Mouse (Mus musculus): ENCODE results near the gene Gm17660. TPM values are rescaled to one million over a fixed set of nuclear protein-coding genes. Genes with fewer than 3 reads are reported as not detected.
A peak's percentile ranks its signal among the peaks of the same experiment; 100 is the strongest.

Gm17660 gene
- total RNA-seq, 2 experiments from 2014 or later = not detected

GRCm38 (mm10) chr5:104080736-104081135 is 3.3 kb upstream of the Gm17660 start:
- DNase-seq = no peak

- DNase-seq = no peak
Observed at GRCm38 (mm10) chr5:104076361-104076760, 1.0 kb downstream of the Gm17660 start.

DNA sequence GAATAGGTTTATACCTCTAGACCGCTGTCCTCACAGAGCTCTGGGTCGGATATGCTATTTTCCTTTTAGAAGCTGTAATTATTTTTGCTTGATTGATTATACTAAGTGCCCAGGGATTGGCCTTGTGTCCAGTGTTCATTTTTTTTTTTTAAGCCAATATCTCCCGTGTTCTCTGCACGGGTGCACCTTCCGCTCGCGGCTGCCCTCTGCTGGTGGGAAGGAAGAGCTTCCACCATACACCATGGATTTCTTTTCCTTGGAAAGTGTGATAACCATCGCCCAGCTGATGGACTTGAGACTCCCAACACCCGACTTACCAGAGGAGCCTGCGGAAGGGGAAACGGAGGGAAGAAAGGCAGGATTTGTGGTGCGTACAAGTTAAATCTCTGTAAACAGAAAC is 3.0 kb downstream of the Gm17660 start:
- peak; percentile 49 to 52 for DNase-seq

- no peak for DNase-seq
Observed at GRCm38 (mm10) chr5:104073602-104074001, 3.8 kb downstream of the Gm17660 start.

DNA sequence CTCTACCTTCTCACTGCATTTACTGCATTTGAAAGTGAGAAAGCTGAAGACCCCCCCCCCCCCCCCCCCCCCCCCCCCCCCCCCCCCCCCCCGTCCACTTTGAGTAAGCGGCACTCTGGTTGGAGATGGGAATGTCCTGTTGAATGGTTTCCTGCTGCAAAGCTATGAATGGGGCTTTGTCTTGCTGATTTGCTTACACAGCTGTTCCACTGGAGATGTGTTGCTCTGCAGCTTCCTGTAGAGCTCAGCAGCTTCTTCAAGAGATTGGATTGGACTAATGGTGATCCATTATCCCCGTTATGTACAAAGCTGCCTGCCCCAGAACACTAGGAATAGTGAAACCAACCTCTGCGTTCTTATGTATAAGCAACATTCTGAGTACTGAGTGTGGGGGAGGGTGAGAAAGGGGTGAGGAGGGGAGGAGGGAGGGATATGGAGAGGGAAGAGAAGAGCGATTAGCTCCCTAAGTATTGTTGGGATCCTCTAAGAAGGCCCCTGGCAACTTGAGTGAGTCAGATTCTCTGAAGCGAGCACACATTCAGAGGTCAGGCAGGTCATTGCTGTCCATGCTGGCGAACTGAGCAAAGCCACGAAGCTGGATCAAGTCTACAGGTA is 5.0 kb downstream of the Gm17660 start:
- no peak for DNase-seq

DNA sequence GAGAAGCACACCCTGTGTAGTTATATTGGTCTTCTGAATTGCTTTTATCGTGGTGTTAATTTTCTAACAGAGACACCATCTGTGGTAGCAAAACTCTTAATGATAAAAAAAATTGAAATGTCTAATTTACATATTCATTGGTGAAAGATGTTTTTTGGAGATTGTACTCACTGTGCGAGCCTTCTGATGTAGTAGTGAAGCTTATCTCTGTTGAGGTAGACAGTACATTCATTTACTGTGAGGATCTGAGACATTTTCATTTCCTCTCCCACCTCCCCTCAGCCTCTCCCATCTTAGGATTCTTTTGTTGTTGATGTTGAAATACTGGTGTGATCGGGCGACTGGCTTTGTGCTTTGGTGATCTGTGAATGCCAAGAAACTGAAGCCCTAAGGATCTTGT is 6.4 kb downstream of the Gm17660 start:
- no peak for DNase-seq

DNA sequence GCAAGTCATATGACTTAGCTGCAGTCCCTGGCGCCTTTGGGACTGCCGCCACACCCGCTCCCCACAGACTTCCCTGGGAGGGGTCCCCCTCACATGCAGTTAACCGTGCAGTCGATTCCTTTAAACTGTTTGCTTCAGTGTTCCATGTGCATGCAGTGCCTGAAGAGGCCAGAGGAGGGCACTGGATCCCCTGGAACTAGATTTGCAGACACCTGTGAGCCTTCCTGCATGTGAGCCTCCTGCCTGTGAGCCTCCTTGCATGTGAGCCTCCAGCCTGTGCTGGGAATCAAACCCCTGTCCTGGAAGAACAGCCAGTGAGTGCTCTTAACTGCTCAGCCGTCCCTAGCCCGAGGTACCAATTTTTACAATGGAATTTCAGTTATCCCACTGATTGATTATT is 8.7 kb downstream of the Gm17660 start:
- no peak for DNase-seq

DNA sequence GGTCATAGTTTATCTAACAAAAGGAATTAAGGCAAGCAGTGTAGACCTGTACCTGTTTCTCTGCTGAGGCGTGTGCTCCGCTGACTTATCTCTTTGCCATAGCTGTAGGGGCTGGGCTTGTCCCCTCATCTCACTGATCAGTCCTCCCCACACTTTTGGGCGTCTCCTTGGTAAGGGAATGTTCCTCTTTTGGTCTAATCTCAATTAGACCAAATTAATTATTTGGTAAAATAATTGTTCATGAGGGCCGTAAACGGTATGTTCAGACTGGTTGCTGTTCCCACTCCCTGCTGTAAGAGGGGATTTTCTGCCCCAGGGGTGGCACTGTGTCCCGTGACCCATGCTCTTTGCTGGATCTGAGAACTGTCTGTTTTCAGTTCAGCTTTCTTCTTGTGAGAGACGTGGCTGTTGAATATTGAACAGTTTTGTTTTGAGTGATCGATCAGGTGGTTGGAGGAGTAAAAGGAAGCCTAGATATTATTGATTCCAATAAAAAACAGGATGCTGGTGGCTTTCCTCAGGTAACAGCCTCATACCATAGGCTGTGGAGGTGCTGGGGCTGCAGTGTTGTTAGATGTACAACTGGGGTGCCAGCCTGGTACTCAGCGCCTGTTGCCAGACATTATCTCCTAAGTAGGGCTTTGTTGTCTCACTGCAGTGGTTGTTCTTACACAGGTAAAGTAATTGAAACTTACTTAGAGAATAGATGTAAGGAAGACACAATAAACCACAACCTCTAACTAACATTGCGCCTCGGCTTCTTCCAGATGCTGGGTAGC is 14.4 kb downstream of the Gm17660 start:
- DNase-seq = no peak

GRCm38 (mm10) chr5:104061936-104062772 is 15.3 kb downstream of the Gm17660 start:
- DNase-seq = no peak

GRCm38 (mm10) chr5:104060429-104060828 is 17.0 kb downstream of the Gm17660 start:
- DNase-seq = no peak

DNA sequence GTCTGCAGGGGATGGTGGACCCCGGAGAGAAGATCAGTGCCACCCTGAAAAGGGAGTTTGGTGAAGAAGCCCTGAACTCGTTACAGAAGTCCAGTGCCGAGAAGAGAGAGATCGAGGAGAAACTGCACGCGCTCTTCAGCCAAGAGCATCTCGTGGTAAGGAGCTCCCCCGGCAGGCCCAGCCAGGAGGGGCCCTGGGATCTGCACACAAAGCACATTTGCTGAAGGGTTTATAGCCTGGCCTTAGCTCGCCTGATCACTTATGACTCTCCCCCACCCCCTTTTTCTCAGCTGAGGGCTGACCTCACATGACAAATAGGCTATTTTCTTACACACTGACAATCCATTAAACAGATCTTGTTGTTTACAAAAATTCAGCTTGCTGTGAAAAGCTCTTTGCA is 17.8 kb downstream of the Gm17660 start:
- no peak for DNase-seq

DNA sequence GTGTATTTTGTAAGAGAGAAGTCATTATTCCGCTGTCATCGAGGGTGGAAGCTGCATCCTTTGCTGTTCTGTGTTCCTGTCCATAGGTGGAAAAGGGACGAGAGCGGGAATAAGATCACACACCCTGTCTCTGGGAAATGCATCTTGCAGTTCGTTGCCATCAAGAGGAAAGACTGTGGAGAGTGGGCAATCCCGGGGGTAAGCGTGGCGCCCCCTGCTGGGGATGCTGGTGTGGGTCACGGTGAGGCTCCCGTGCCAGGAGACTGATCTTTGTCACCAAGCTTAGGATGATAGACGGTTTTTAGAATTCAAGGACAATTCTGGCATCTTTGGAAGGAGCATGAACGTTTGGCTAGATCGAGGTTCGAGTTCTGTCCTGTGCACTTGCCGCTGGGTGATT is 19.4 kb downstream of the Gm17660 start:
- DNase-seq = peak in 1 of 2 experiments; percentile 41

DNA sequence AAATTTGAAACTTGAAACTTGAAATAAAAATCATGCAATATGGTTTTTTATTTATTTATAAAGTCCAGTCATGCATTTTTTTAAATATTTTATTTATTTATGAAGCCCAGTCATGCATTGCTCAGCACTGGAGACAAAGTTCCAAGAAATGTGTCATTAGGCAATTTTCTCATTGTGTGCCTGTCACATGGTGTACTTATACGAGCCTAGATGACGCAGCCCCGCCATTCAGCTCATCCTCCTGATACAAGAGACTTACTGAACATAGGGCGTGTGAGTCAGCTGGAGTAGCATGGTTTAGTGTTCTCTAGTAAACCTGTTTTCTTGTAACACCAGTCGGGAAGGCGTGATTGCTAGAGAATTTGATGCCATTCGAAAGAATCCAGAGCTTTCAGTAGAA is 21.1 kb downstream of the Gm17660 start:
- no peak for DNase-seq

- no peak for DNase-seq
Observed at GRCm38 (mm10) chr5:104055816-104056215, 21.6 kb downstream of the Gm17660 start.

DNA sequence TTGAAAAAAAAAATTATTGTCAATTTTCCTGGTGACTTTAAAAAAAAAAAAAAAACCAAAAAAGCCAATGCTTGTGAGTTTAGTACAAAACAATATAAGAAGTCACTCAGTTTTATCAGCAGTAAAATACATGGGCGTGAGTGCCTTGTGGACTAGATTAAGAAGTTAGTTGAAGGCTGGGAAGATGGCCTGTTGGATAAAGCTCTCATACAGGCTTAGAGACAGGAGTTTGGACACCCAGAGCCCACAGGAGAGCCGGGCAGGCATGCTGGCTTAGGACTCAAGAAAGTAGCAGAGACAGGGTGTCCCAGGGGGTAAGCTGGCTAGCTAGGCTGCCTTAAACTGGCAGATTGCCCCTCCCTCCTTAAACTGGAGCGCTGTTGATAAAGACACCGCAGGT is 22.5 kb downstream of the Gm17660 start:
- no peak for DNase-seq

DNA sequence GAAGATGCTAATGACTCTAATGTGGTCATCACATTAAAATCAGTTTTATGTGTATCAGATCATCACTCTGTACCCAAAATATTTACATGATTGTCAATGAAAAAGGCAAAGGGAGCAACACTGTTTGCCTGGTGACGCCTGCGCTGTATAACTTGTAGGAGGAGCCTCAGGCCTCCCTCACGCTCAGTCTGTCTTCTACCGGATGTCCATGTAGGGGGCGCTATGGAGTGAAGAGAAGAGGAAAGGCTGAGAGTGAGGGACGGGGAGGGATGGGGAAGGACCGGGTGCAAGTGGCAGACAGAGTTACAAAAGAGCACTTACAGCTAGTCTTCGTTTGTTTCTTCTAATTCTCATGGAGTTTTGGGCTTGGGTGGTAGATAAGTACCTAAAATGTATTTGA is 24.5 kb downstream of the Gm17660 start:
- DNase-seq = no peak

DNA sequence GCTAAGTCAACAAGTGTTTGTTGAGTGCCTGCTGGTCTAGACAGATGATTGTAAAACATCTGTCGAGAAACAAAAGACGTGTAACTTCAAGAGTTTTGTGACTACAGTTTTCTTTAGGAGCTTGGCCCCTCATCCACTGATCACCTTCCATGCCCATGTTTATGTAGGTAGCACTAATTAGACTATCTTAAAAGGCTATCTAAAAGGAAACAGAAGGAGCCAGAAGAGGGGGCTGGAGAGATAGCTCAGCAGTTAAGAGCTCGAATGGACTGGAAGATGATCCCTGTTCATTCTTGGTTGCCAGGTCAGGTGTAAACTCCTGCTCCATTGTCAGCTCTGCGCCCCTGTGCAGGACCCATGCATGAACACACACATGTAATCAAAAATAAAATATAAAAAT is 29.3 kb downstream of the Gm17660 start:
- no peak for DNase-seq

DNA sequence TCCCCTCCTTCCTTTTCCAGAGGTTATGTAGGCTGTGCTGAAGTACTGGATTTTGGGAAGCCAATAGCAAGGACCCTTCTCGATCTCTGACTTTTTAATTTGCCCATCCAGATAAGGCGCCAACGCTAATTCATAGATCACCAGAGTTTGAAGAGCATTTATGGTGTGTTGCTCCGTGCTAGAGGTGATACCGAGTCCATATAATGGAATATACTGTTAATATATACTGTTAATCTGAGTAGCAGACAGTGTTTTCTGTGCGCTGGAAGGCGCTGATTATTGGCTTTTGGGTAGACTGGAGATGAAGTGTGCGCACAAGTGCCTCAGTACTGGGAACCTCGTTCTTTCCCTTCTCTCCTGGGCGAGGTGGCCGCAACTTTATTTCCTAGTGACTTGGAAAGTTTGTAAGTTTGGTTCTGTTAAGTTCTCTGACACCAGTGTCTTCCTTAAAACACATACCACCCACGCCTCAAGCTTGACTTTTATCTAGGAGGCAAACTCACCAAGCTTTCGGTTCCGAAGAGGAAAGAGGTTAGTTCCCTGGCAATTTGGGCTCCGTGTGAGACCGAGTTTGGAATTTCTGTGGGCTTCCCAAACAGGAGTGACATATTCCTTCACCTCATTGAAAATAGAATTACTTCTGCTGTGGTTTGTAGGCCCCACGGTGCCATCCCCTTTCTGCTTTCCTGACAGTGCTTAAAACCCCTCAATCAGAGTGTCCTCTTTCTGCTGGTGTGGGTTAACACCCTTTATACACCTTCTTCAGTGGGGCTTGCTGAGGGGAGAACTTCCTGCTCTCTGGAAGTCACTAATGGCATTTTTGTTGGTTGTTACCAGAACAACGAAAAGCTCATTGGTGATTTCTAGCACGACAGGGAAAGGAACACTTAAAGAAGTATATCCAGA is 30.0 kb downstream of the Gm17660 start:
- no peak for DNase-seq

DNA sequence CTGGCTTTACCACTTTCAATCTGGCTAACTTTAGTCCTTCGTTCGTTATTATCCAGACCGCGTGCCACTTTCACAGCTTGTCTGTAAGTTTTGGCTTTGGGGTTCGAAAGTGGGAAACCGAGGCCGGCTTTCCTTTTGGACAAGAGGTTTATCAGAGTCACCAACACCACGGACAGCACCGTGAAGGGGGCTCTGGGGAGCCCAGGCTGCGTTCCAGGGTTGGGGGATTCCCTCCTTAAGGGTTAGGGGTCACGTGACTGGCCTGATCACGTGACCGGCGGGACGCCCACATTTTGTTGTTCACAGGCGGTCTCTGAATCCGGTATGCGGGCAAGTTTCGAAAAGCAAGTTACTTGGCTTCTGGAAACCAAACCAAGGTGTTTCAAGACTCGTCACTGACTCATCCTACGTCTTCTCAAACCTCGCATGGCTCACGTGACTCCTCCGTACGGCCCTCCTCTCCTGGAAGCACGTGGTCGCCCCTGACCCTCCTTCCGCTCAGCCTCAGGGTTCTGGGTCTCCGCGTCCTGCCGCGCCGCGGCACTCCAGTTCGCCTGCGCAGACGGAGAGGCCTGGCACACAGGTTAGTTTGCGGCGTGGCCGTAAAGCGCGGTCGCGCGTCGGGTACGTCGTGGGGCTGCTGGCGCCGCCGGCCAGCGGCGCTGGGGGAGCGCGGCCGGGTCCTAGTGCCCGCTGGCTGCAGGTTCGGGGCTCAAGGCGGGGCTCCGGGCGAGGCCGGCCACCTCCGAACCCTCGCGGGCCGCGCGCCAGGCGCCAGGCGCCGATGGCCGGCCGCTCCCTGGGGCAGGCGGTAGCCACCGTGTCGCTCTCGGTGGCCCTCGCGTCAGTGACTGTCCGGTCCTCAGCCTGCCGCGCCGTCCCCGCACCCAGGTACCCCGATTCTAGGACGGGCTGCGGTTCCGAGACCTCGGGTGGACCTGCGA is 30.9 kb downstream of the Gm17660 start, which contains the start of gene Nudt9:
Gene Nudt9, plus strand, starts transcription at position 51 of the 944 bp plus-strand sequence.
- DNase-seq = peak; percentile 96 to 98

- no peak for DNase-seq
Observed at GRCm38 (mm10) chr5:104043704-104044103, 33.7 kb downstream of the Gm17660 start.

DNA sequence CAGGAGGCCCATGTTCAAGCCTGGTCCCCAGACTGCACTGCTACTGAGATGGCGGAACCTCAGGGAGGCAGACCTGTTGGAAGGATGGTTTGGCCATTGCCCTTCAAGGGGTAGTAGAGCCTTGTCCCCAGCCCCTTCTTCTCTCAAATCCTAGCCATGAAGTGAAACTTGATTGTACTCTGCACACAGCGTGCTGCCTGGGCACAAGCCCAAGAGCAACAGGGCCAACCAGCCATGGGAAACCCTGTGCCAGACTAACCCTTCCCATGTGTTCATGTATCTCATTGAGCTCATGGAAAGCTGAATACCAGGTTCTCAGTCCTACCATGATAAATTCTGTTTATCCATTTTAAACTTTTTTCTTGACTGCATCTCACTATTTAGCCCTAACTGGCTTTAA is 34.5 kb downstream of the Gm17660 start:
- DNase-seq = no peak

All from layer of hippocampus, postnatal 36 days (tissue).